Mouse (Mus musculus) layer of hippocampus, postnatal 14 days (tissue): ENCODE data around the gene Lin37. TPM values are rescaled to one million over a fixed set of nuclear protein-coding genes. Genes with fewer than 3 reads are reported as not detected.

ENCODE experiments used
- DNase-seq, 2 experiments: peaks; one replicate each; pipeline ENCODE4 v3.0.0; 2021 to 2022; ENCODE audit warnings: low spot score in 2 of 2, mixed read lengths in 1 of 2
- total RNA-seq, 2 experiments: library from RNA; stranded (reverse); gene quantifications; 2 replicates each; pipeline ENCODE4 v1.2.3; 2021

Gene Lin37
- total RNA-seq, 2 experiments from 2014 or later, result 34.1 to 43.4 TPM

GRCm38 (mm10) chr7:30553810-30554584 lies 5.6 kb downstream of the Lin37 start:
- no peak for DNase-seq

GRCm38 (mm10) chr7:30553021-30553589 lies 6.5 kb downstream of the Lin37 start:
- DNase-seq, result no peak

GRCm38 (mm10) chr7:30552102-30553020 lies 7.3 kb downstream of the Lin37 start, which contains the start of the genes Hspb6 and Proser3:
Gene Hspb6 (plus strand): TSS chr7:30552178.
Gene Proser3 (minus strand): TSS chr7:30552299.
- peak; percentile 97 to 99 for DNase-seq

- no peak for DNase-seq
Measured at GRCm38 (mm10) chr7:30551445-30552101, 8.1 kb downstream of the Lin37 start.

GRCm38 (mm10) chr7:30550603-30551002 lies 9.0 kb downstream of the Lin37 start:
- no peak for DNase-seq

GRCm38 (mm10) chr7:30549880-30550279 lies 9.8 kb downstream of the Lin37 start:
- no peak for DNase-seq

- DNase-seq, result no peak
Measured at GRCm38 (mm10) chr7:30544327-30544726, 15.3 kb downstream of the Lin37 start.

- DNase-seq, result no peak
Measured at GRCm38 (mm10) chr7:30540572-30540971, 19.1 kb downstream of the Lin37 start.

- DNase-seq, result peak; percentile 95 to 98
Measured at GRCm38 (mm10) chr7:30534633-30535577, 24.7 kb downstream of the Lin37 start, which contains the start of gene Arhgap33. Gene Arhgap33 (minus strand): TSS chr7:30535060.

- DNase-seq, result peak in 1 of 2 experiments; percentile 36
Measured at GRCm38 (mm10) chr7:30533941-30534632, 25.6 kb downstream of the Lin37 start.

- DNase-seq, result no peak
Measured at GRCm38 (mm10) chr7:30532931-30533330, 26.7 kb downstream of the Lin37 start.

- no peak for DNase-seq
Measured at GRCm38 (mm10) chr7:30531291-30531815, 28.3 kb downstream of the Lin37 start.

- DNase-seq, result no peak
Measured at GRCm38 (mm10) chr7:30526981-30527380, 32.7 kb downstream of the Lin37 start.

- no peak for DNase-seq
Measured at GRCm38 (mm10) chr7:30526399-30526798, 33.2 kb downstream of the Lin37 start.

GRCm38 (mm10) chr7:30525954-30526353 lies 33.7 kb downstream of the Lin37 start:
- no peak for DNase-seq

- DNase-seq, result no peak
Measured at GRCm38 (mm10) chr7:30524487-30524886, 35.2 kb downstream of the Lin37 start.

- DNase-seq, result no peak
Measured at GRCm38 (mm10) chr7:30522871-30523270, 36.8 kb downstream of the Lin37 start.

GRCm38 (mm10) chr7:30520856-30521255 lies 38.8 kb downstream of the Lin37 start:
- no peak for DNase-seq

- DNase-seq, result no peak
Measured at GRCm38 (mm10) chr7:30520396-30520795, 39.2 kb downstream of the Lin37 start.
